Mouse (Mus musculus) adrenal gland, postnatal 36 days (tissue): ENCODE measurements around the gene Clec4g. TPM values are rescaled to one million over a fixed set of nuclear protein-coding genes. Genes with fewer than 3 reads are reported as not detected.
A peak's percentile ranks its signal among the peaks of the same experiment; 100 is the strongest.

Experiments used
- DNase-seq, 2 experiments: peaks; one replicate each; pipeline ENCODE4 v3.0.0; 2021; ENCODE audit warnings: mixed read lengths in 1 of 2
- total RNA-seq, 2 experiments: library from RNA; stranded (reverse); gene quantifications; 2 replicates each; pipeline ENCODE4 v1.2.3; 2021

Clec4g gene
- total RNA-seq, 2 experiments from 2014 or later = not detected

DNA sequence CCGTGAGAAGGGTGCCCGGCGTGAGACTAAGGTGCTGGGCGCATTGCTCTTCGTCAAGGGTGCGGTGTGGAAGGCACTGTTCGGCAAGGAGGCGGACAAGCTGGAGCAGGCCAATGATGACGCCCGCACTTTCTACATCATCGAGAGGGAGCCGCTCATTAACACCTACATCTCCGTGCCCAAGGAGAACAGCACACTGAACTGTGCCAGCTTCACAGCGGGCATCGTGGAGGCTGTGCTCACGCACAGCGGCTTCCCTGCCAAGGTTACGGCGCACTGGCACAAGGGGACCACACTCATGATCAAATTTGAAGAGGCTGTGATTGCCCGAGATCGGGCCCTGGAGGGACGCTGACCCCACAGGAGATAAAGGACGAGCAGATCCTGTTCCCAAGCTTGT lies 41.2 kb downstream of the Clec4g start:
- no peak for DNase-seq

DNA sequence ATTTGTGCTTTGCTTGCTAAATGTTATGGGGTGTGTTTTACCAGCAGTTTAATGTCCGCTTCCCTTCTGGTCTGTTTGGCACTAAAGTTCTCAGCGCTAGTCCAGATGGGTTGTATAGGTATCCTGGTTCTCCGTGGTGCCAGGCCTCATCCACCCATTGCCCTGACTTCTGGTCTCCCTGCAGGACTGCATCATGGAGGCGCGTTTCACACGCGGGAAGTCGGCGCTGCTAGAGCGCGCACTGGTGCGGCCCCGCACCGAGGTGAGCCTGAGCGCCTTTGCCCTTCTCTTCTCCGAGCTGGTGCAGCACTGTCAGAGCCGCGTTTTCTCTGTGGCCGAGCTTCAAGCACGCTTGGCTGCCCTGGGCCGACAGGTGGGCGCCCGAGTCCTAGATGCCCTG lies 41.6 kb downstream of the Clec4g start:
- no peak for DNase-seq

DNA sequence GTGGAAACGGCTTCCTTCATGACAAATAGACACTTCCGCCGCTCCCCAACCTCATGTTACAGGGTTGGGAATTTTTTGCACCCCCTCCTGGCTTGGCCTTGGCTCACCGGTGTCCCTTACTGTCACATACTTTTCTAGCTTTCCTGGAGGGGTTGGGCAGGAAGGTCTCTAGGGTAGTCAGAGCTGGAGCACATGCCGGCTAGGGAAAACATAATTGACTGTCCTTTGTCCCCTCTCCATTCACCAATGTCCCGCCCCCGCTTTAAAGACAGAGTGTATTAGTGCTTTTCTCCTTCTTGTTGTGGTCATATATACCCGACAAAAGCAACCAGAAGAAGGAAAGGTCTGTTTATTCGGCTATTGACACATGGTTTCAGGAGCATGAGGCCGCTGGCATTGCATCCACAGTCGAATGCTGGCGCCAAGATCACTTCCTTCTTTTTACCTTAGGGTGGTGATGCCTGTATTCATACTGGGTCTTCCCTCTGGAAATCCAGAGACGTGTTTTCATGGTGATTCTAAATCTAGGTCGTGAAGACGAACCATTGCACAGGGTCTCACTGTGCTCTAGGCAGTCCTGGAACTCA lies 43.4 kb downstream of the Clec4g start:
- DNase-seq = peak; percentile 37 to 38

DNA sequence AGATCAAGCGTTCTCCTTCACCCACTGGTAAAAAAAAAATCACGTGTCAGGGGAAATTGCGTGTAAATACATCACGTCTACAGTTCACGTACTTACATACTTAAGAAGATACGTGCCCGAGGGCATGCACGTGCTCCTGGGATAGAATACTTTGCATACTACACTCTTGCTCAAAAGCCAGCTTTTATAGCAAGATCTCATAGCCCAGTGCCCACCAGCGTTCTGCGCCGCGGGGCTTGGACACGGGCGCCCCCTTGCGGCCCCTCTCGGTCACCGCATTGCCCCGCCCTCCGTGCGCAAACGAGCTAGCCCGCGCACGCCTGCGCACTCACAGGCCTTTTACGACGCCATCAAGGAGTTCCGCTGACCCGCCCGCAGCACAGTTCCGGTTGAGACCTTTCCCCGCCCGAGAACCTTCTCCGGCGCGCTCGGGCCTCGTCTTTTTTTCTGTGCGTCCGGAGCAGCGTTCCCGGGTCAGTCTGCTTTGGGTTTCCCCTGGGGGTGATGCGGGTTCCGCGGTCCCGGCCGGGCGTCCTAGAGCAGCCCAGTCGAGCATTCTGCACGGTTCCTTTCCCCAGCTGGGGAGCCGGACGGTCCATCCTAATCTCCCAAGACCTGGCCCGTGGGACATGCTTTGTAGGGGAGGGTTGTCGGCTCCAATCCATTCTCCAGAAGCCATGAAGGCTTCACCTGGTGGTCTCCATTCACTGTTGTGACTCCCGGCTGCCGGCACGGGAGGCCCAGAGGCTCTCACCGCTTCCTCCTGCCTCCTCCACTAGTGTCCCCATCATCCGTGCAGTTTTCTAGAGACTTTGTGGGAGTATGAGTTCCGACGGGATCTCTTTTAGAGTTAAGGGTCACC lies 44.1 kb downstream of the Clec4g start, which contains the start of gene Trappc5:
Trappc5 (plus strand) TSS at position 169 of the 862 bp plus-strand sequence.
- DNase-seq = peak; percentile 95 to 96

DNA sequence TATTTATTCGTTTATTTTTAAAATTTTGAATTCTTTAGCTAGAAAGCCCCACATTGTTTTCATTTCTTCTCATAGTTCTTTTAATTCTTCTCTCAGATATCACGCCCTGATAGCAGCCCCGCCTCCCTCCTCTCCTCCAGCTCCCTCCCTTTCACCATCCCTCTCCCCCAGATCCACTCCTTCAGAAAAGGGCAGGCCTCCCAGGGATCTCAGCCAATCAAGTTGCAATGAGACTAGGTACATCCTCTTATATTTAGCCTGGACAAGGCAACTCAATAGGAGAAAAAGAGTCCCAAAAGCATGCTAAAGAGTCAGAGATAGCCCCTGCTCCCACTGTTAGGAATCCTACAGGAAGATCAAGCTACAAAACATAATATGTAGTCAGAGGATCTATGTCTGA lies 45.8 kb downstream of the Clec4g start:
- DNase-seq = no peak

DNA sequence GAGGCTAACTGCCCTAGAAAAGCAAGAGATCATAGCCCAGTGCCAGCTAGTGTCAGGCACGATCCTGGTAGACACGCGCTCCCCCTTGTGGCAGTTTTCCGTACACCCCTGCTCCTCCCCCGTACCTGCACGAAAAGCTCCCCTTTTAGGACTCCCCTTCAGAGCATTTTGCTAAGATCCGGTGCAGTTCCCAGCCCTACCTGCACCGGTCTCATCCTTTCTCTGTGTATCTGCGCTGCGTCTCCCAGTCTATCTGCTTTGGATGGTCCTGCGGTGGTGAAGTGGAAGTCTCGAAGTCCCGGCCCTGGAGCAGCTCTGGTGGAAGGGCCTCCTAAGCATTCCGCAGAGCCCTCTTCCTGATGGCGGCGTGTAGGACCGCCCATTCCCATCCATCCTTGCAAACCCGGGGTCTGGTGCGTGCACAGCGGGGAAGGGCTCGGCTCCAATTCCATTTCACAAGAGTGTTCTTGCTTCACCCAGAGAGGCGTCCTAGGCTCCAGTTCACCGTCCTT lies 48.4 kb downstream of the Clec4g start, which contains the start of gene Fcor:
Fcor (minus strand) TSS at position 383 of the 512 bp plus-strand sequence.
- DNase-seq = peak; percentile 86 to 90

DNA sequence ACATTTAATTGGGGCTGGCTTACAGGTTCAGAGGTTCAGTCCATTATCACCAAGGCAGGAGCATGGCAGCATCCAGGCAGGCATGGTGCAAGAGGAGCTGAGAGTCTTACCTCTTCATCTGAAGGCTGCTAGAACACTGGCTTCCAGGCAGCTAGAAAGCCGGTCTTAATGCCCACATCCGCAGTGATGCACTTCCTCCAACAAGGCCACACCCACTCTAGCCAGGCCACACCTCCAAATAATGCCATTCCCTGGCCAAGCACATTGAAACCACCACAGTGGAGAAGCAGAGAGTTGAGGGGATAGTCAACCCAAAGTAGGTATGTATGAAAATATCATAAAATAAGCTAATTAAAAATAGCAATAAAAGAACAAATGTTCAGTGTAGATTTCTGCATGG lies 50.1 kb downstream of the Clec4g start:
- no peak for DNase-seq

DNA sequence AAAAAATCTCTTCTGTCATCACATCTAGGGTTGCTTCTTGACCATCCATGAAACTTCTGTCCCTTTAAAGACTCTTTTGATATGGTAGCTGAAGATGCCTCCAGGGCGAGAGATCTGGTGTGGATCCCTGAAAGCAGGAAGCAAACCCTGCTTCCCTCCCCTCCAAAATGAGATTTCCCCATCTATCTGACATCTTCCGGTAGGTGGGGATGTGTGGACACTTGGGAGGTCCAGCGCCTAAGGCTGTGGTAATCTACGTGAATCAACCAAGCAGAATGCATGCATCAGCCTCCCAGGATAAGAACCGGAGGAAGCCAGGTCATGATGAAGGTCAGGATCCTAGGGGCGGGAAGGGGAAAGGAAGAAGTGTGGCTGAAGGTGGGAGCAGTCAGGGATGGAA lies 54.9 kb downstream of the Clec4g start, which contains the start of gene Mcemp1:
Mcemp1 (plus strand) TSS at position 248 of the 400 bp plus-strand sequence.
- DNase-seq = no peak

DNA sequence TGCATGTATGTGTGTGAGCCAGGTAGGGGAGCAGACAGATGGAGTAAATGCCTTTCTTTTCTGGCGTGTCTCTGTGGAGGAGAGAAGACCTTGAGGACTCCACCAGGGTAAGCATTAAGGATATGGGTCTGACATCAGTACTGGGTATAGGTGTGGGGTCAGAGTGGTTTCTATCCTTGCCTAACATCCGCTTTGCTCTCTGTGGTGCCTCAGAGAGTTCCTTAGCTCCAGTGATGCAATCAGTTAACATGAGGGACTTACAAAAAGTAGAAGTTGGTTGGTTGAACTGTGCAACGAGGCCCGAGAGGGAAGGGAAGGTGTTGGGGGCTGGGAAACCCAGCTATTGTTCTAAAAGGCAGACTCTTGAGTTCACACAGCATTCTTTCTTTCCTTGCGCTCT lies 56.0 kb downstream of the Clec4g start:
- DNase-seq = no peak

DNA sequence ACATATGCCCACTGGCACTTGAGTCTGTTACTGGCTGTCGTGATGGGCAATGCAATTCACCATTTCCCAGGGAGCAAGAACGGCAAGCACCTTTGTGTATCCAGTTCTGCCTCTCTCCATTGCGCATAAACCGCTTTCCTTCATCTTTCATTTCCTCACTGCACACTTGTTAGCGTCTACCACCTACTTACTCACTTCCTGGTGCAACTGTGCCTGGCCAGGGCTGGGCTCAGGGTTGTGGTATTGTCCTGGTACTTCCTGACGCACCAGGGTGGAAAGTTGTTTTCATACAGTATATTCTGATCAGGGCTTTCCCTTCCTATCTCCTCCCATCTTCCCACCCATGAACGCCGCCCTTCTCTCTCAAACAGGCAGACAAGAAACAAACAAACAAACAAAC lies 59.6 kb downstream of the Clec4g start:
- no peak for DNase-seq

Other genes with a start within 250 kb of the Clec4g start
- not detected for gene Tex45, start 249.8 kb downstream of the Clec4g start, total RNA-seq
- gene Zfp358, start 227.5 kb downstream of the Clec4g start, total RNA-seq = 10 to 100 TPM; 18.3 to 22.3 TPM
- gene Mcoln1, start 220.2 kb downstream of the Clec4g start, total RNA-seq = 10 to 100 TPM; 36.1 to 39.8 TPM
- 10 to 100 TPM; 35.8 to 37.1 TPM for gene Pnpla6, start 205.3 kb downstream of the Clec4g start, total RNA-seq
- gene C330021F23Rik, start 152.7 kb downstream of the Clec4g start, total RNA-seq = under 1 TPM in 1 of 2 experiments, not detected in 1; 0.23 TPM
- gene Camsap3, start 133.4 kb downstream of the Clec4g start, total RNA-seq = 1 to 10 TPM; 5.5 to 5.6 TPM
- 10 to 100 TPM; 36.0 to 40.7 TPM for gene Xab2, start 99.3 kb downstream of the Clec4g start, total RNA-seq
- 100 to 1,000 TPM; 113 to 119 TPM for gene Pet100, start 99.1 kb downstream of the Clec4g start, total RNA-seq
- not detected for gene Pcp2, start 95.1 kb downstream of the Clec4g start, total RNA-seq
- 100 to 1,000 TPM in 1 of 2 experiments, 10 to 100 TPM in 1; 76.0 to 109 TPM for gene Stxbp2, start 89.7 kb downstream of the Clec4g start, total RNA-seq
- 100 to 1,000 TPM in 1 of 2 experiments, 10 to 100 TPM in 1; 89.6 to 156 TPM for gene Retn, start 64.9 kb downstream of the Clec4g start, total RNA-seq
- gene Mcemp1, start 54.9 kb downstream of the Clec4g start, total RNA-seq = under 1 TPM in 1 of 2 experiments, not detected in 1; 0.79 TPM
- 10 to 100 TPM; 46.7 to 70.7 TPM for gene Fcor, start 48.3 kb downstream of the Clec4g start, total RNA-seq
- 10 to 100 TPM; 20.7 to 21.0 TPM for gene Trappc5, start 44.4 kb downstream of the Clec4g start, total RNA-seq
- gene Fcer2a, start 26.5 kb downstream of the Clec4g start, total RNA-seq = not detected
- 1 to 10 TPM in 1 of 2 experiments, not detected in 1; 1.2 TPM for gene Cd209a, start 28.3 kb upstream of the Clec4g start, total RNA-seq
- not detected for gene Cd209e, start 133.7 kb upstream of the Clec4g start, total RNA-seq
- gene Cd209d, start 157.9 kb upstream of the Clec4g start, total RNA-seq = 1 to 10 TPM; 1.2 to 2.7 TPM
- 1 to 10 TPM; 1.7 to 3.0 TPM for gene Cd209b, start 206.2 kb upstream of the Clec4g start, total RNA-seq
- 1 to 10 TPM in 1 of 2 experiments, not detected in 1; 1.0 TPM for gene Cd209c, start 234.1 kb upstream of the Clec4g start, total RNA-seq